Mouse (Mus musculus) testis, postnatal 10 days (tissue): ENCODE measurements around the gene Gdpd4.

Source experiments
- DNase-seq: peaks from one replicate; pipeline ENCODE4 v3.0.0; 2021; ENCODE audit warnings: low spot score

Gdpd4 gene

GRCm38 (mm10) chr7:98085314-98085713, 165.6 kb downstream of the Gdpd4 start:
- peak; percentile 67 for DNase-seq

- no peak for DNase-seq
Observed at GRCm38 (mm10) chr7:98086346-98086745, 166.6 kb downstream of the Gdpd4 start.

GRCm38 (mm10) chr7:98095852-98096251, 176.1 kb downstream of the Gdpd4 start:
- no peak for DNase-seq

GRCm38 (mm10) chr7:98097557-98097956, 177.8 kb downstream of the Gdpd4 start:
- peak; percentile 57 for DNase-seq
